Mouse (Mus musculus) brain, embryonic 14.5 days (tissue): ENCODE results near the gene Trim39.
"Not testable (repeated sequence)": the region's sequence is repeated elsewhere in the genome, so short reads cannot be mapped to it uniquely, and the experiment has no call there.

Experiments used
- CTCF ChIP-seq: fragments of 200-500 bp; IDR thresholded peaks from 2 replicates; pipeline ENCODE4 v1.5.1; 2012; ENCODE audit warnings: inconsistent platforms, mild to moderate bottlenecking, moderate library complexity, borderline replicate concordance; ENCODE audit not compliant: insufficient read depth, insufficient read length; ENCODE audit errors: extremely low read depth
- POLR2A ChIP-seq: fragments of 200-500 bp; IDR thresholded peaks from 2 replicates; pipeline ENCODE4 v1.6.1; 2012; ENCODE audit warnings: mild to moderate bottlenecking, inconsistent platforms, borderline replicate concordance; ENCODE audit not compliant: poor library complexity, insufficient read depth, insufficient read length, severe bottlenecking; ENCODE audit errors: extremely low read depth

DNA sequence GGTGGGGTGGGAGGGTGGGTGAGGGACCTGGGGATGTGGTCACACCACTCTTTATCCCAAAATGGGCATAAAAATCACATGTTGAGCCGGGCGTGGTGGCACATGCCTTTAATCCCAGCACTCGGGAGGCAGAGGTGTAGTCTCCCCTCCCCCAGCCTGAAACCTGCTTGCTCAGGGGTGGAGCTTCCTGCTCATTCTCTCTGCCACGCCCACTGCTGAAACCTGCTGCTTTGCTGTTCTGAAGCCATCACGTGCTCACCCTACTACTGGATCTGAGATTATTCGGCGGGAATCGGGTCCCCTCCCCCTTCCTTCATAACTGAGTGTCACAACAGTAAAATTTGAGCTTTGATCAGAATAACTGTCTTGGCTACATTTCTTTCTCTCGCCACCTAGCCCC, 36.7 kb downstream of the Trim39 start:
- TF ChIP-seq POLR2A, CTCF: not testable (repeated sequence)
